Mouse (Mus musculus) layer of hippocampus, adult 18-20 months (tissue): Measurements from ENCODE around the gene Ypel3. TPM values are rescaled to one million over a fixed set of nuclear protein-coding genes. Genes with fewer than 3 reads are reported as not detected.

ENCODE experiments used
- DNase-seq, 2 experiments: peaks; one replicate each; pipeline ENCODE4 v3.0.0; 2022; ENCODE audit warnings: low spot score in 2 of 2
- total RNA-seq, 2 experiments: library from RNA; stranded (reverse); gene quantifications; 2 replicates each; pipeline ENCODE4 v1.2.3; 2021

Gene Ypel3
- total RNA-seq, 2 experiments from 2014 or later = 286 to 300 TPM

- no peak for DNase-seq
Observed at GRCm38 (mm10) chr7:126792721-126793443, 16.1 kb downstream of the Ypel3 start.

GRCm38 (mm10) chr7:126793456-126794270 lies 16.9 kb downstream of the Ypel3 start:
- no peak for DNase-seq

- DNase-seq = no peak
Observed at GRCm38 (mm10) chr7:126794271-126794605, 17.5 kb downstream of the Ypel3 start.

- no peak for DNase-seq
Observed at GRCm38 (mm10) chr7:126795387-126796317, 18.9 kb downstream of the Ypel3 start.

- peak; percentile 68 to 82 for DNase-seq
Observed at GRCm38 (mm10) chr7:126796350-126796932, 19.7 kb downstream of the Ypel3 start.

GRCm38 (mm10) chr7:126797411-126798126 lies 20.8 kb downstream of the Ypel3 start, which contains the start of gene Fam57b:
TSS of gene Fam57b (plus strand) at chr7:126797668.
- peak in 1 of 2 experiments; percentile 34 for DNase-seq

- DNase-seq = peak in 1 of 2 experiments; percentile 40
Observed at GRCm38 (mm10) chr7:126798127-126799049, 21.6 kb downstream of the Ypel3 start.

GRCm38 (mm10) chr7:126799050-126799467 lies 22.3 kb downstream of the Ypel3 start:
- peak; percentile 98 to 99 for DNase-seq

- peak in 1 of 2 experiments; percentile 80 for DNase-seq
Observed at GRCm38 (mm10) chr7:126799468-126800268, 22.9 kb downstream of the Ypel3 start.

GRCm38 (mm10) chr7:126800269-126801056 lies 23.7 kb downstream of the Ypel3 start:
- no peak for DNase-seq

GRCm38 (mm10) chr7:126801057-126801422 lies 24.3 kb downstream of the Ypel3 start:
- no peak for DNase-seq

GRCm38 (mm10) chr7:126802134-126802889 lies 25.6 kb downstream of the Ypel3 start:
- no peak for DNase-seq

GRCm38 (mm10) chr7:126803181-126803580 lies 26.4 kb downstream of the Ypel3 start:
- no peak for DNase-seq

- no peak for DNase-seq
Observed at GRCm38 (mm10) chr7:126803751-126804150, 27.0 kb downstream of the Ypel3 start.

- no peak for DNase-seq
Observed at GRCm38 (mm10) chr7:126806956-126807355, 30.2 kb downstream of the Ypel3 start.

- DNase-seq = no peak
Observed at GRCm38 (mm10) chr7:126807405-126807804, 30.6 kb downstream of the Ypel3 start.
